Mouse (Mus musculus) CH12.LX (cell line): ENCODE measurements at regions not wholly inside any gene's neighbourhood (a gene's known extent, or its start where the extent isn't known, plus 50 kb on each side); places are given as distances from the start of the nearest gene placed in this dataset.

Source experiments
- CTCF ChIP-seq, 2 experiments: IDR thresholded peaks in 1 of 2; conservative IDR thresholded peaks in 1 of 2; 2 replicates each; pipeline ENCODE4 v1.5.1; 2011 to 2012; ENCODE audit warnings: low read depth in 2 of 2, low read length in 2 of 2, improper control_type of control experiment in 1 of 2, inconsistent platforms in 1 of 2, mild to moderate bottlenecking in 1 of 2, moderate library complexity in 1 of 2
- USF2 ChIP-seq: conservative IDR thresholded peaks from 2 replicates; pipeline ENCODE4 v1.6.1; 2011; ENCODE audit warnings: low read depth, low read length, improper control_type of control experiment

GRCm38 (mm10) chr3:6382896-6383295 is 237.3 kb downstream of the 1700008P02Rik start:
- TF ChIP-seq CTCF (conservative IDR thresholded peaks at IDR 0.05 in 1 of 2, IDR thresholded peaks at IDR 0.05 in 1 of 2; ENCODE audit: low read depth in 2 of 2, low read length in 2 of 2) = no peak
- TF ChIP-seq USF2 = no peak
